Mouse (Mus musculus): Measurements from ENCODE around the gene Tnfsf13. TPM values are rescaled to one million over a fixed set of nuclear protein-coding genes. Genes with fewer than 3 reads are reported as not detected.
A peak's percentile ranks its signal among the peaks of the same experiment; 100 is the strongest.
"Not testable (repeated sequence)": the region's sequence is repeated elsewhere in the genome, so short reads cannot be mapped to it uniquely, and the experiment has no call there.

Tnfsf13 gene
- total RNA-seq, 2 experiments from 2014 or later, result 1.7 to 2.0 TPM

- intact Hi-C loops (cut with DNase I), result no loop called here
- no peak for DNase-seq (ENCODE audit: low spot score in 2 of 2)
Observed at GRCm38 (mm10) chr11:69706775-69707479, 21.3 kb upstream of the Tnfsf13 start.

GRCm38 (mm10) chr11:69704613-69705010, 19.0 kb upstream of the Tnfsf13 start:
- DNase-seq (ENCODE audit: low spot score in 2 of 2), result no peak
- intact Hi-C loops (cut with DNase I), result no loop called here

- intact Hi-C loops (cut with DNase I), result no loop called here
- DNase-seq (ENCODE audit: low spot score in 2 of 2), result no peak
Observed at GRCm38 (mm10) chr11:69703814-69704612, 18.4 kb upstream of the Tnfsf13 start.

- DNase-seq (ENCODE audit: low spot score in 2 of 2); intact Hi-C loops (cut with DNase I): not testable (repeated sequence)
Observed at GRCm38 (mm10) chr11:69703381-69703780, 17.8 kb upstream of the Tnfsf13 start.

- intact Hi-C loops (cut with DNase I); DNase-seq (ENCODE audit: low spot score in 2 of 2): not testable (repeated sequence)
Observed at GRCm38 (mm10) chr11:69702886-69703285, 17.3 kb upstream of the Tnfsf13 start.

GRCm38 (mm10) chr11:69699595-69699994, 14.0 kb upstream of the Tnfsf13 start:
- no peak for DNase-seq (ENCODE audit: low spot score in 2 of 2)
- intact Hi-C loops (cut with DNase I), result no loop called here

GRCm38 (mm10) chr11:69698574-69698973, 13.0 kb upstream of the Tnfsf13 start:
- DNase-seq (ENCODE audit: low spot score in 2 of 2), result no peak
- intact Hi-C loops (cut with DNase I), result no loop called here

GRCm38 (mm10) chr11:69697396-69697795, 11.8 kb upstream of the Tnfsf13 start:
- intact Hi-C loops (cut with DNase I), result no loop called here

GRCm38 (mm10) chr11:69695361-69696181, 10.0 kb upstream of the Tnfsf13 start, which contains the start of the genes Tnfsf12 and Tnfsfm13:
TSS of gene Tnfsf12 (minus strand) at chr11:69695849.
TSS of gene Tnfsfm13 (minus strand) at chr11:69696098.
- intact Hi-C loops (cut with DNase I), result no loop called here
- DNase-seq (ENCODE audit: low spot score in 2 of 2), result peak in 1 of 2 experiments; percentile 53

More at GRCm38 (mm10) chr11:69697396-69697795, 11.8 kb upstream of the Tnfsf13 start:
- DNase-seq (ENCODE audit: low spot score in 2 of 2), result no peak

- intact Hi-C loops (cut with DNase I), result no loop called here
- DNase-seq (ENCODE audit: low spot score in 2 of 2), result peak in 1 of 2 experiments; percentile 73
Observed at GRCm38 (mm10) chr11:69695046-69695360, 9.4 kb upstream of the Tnfsf13 start.

- no peak for DNase-seq (ENCODE audit: low spot score in 2 of 2)
- intact Hi-C loops (cut with DNase I), result no loop called here
Observed at GRCm38 (mm10) chr11:69693421-69693965, 7.9 kb upstream of the Tnfsf13 start.

- intact Hi-C loops (cut with DNase I), result no loop called here
- DNase-seq (ENCODE audit: low spot score in 2 of 2), result no peak
Observed at GRCm38 (mm10) chr11:69692863-69693262, 7.3 kb upstream of the Tnfsf13 start.

GRCm38 (mm10) chr11:69692196-69692811, 6.7 kb upstream of the Tnfsf13 start:
- intact Hi-C loops (cut with DNase I), result no loop called here

GRCm38 (mm10) chr11:69689891-69690290, 4.3 kb upstream of the Tnfsf13 start:
- DNase-seq (ENCODE audit: low spot score in 2 of 2), result no peak

More at GRCm38 (mm10) chr11:69692196-69692811, 6.7 kb upstream of the Tnfsf13 start:
- DNase-seq (ENCODE audit: low spot score in 2 of 2), result no peak

GRCm38 (mm10) chr11:69687061-69687460, 1.5 kb upstream of the Tnfsf13 start:
- intact Hi-C loops (cut with DNase I), result loop anchor here (10.0 kb wide), 1 partner anchor 188 kb away; the partner anchor contains the start of gene Tmem95
- no peak for DNase-seq (ENCODE audit: low spot score in 2 of 2)

More at GRCm38 (mm10) chr11:69689891-69690290, 4.3 kb upstream of the Tnfsf13 start:
- intact Hi-C loops (cut with DNase I), result loop anchor here (10.0 kb wide), 1 partner anchor 185 kb away; the partner anchor contains the start of gene Tmem95

GRCm38 (mm10) chr11:69686377-69686776, 793 bp upstream of the Tnfsf13 start:
- peak in 1 of 2 experiments; percentile 49 for DNase-seq (ENCODE audit: low spot score in 2 of 2)
- intact Hi-C loops (cut with DNase I), result loop anchor here (10.0 kb wide), 1 partner anchor 188 kb away; the partner anchor contains the start of gene Tmem95

GRCm38 (mm10) chr11:69684936-69685335, 648 bp downstream of the Tnfsf13 start:
- no peak for DNase-seq (ENCODE audit: low spot score in 2 of 2)

GRCm38 (mm10) chr11:69684128-69684745, 1.3 kb downstream of the Tnfsf13 start:
- DNase-seq (ENCODE audit: low spot score in 2 of 2), result no peak
- intact Hi-C loops (cut with DNase I), result loop anchor here (10.0 kb wide), 1 partner anchor 191 kb away; the partner anchor contains the start of gene Tmem95

More at GRCm38 (mm10) chr11:69684936-69685335, 648 bp downstream of the Tnfsf13 start:
- intact Hi-C loops (cut with DNase I), result loop anchor here (10.0 kb wide), 1 partner anchor 190 kb away; the partner anchor contains the start of gene Tmem95
